Mouse (Mus musculus): Measurements from ENCODE around the gene Arhgef12. TPM values are rescaled to one million over a fixed set of nuclear protein-coding genes. Genes with fewer than 3 reads are reported as not detected.
A peak's percentile ranks its signal among the peaks of the same experiment; 100 is the strongest.

Gene Arhgef12
- total RNA-seq, 1 experiment = 23.2 TPM

DNA sequence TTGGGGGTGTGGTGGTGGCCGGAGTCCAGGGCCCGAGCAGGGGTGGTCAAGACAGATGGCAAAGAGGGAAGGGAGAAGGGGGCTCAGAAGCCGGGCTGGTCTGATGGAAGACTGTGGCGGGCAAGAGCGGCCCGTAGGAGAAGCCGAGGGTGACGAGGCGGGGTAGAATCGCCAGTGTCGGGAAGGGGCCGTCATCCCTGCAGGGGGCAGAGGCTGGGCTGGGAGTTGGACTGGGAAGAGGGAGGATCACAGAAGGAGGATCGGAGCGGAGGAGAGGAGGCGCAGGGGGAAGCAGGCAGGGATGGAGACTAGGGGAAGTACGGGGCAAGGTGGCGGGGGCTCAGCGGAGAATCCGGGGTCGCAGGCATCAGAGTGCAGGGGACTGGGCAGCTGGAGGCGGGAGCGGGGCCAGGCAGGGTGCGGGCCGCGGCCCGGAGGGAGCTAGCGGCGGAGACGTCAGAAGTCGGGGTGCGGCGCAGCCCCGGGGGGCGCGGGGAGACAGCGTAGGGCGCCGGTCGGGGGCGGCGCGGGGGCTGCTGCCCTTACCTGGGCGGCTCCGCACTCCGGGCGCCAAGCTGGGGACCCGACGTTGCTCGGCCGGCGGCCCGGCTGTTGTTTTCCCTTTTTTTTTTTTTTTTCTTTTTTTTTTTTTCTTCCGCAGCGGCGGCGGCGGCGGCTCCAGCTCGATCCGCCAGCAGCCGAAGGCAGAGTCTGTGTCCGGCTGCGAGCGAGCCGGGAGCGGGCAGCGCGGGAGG lies 163.1 kb downstream of the Arhgef12 start, which contains the start of gene Grik4:
Grik4 (minus strand) TSS at position 713 of the 755 bp plus-strand sequence.
- Histone ChIP-seq H3K36me3 (ENCODE audit: control insufficient read depth, insufficient read depth, low read length, poor library complexity, severe bottlenecking) (no peaks in the 10 kb centered on the region), H3K27ac (ENCODE audit: insufficient read depth, low read depth, low read length, poor library complexity, severe bottlenecking) (no peak within 1 kb of the TSS), H3K4me3 (ENCODE audit: insufficient read depth in 1 of 2, low read depth in 1 of 2, low read length in 2 of 2, poor library complexity in 1 of 2, severe bottlenecking in 1 of 2) (peak within 1 kb of the TSS; percentile 78 to 87), H3K9ac (ENCODE audit: insufficient read depth, low read depth, low read length, poor library complexity, severe bottlenecking) (peak within 1 kb of the TSS; percentile 79), H3K4me1 (ENCODE audit: control insufficient read depth in 2 of 2, insufficient read depth in 2 of 2, low read length in 2 of 2, poor library complexity in 1 of 2) (peaks cover 0 to 17% of the 10 kb centered on the region in 2 experiments; a peak in 3 of 4 replicates), H3K9me3 (ENCODE audit: control insufficient read depth, insufficient read depth, low read depth, low read length) (no peaks in the 10 kb centered on the region)
- peak; percentile 26 for DNase-seq (ENCODE audit: low read depth, low spot score)
- TF ChIP-seq HCFC1 (IDR thresholded peaks at IDR 0.05; ENCODE audit: borderline replicate concordance, insufficient read depth, low read length) (peak; percentile 6; the same call in 1 of the 2 replicates), CHD2 (IDR thresholded peaks at IDR 0.05; ENCODE audit: low read depth, low read length) (no peak), ZNF384 (IDR thresholded peaks at IDR 0.05; ENCODE audit: low read depth, low read length) (peak; percentile 92)
- in situ Hi-C loops (cut with MboI; ENCODE audit: low sequenced_read_pairs in 2 of 2, unreplicated experiment in 2 of 2) = loop anchor here (5.0 to 25.0 kb wide), 4 partner anchors 157 to 607 kb away; no protein-coding TSS in a partner anchor

DNA sequence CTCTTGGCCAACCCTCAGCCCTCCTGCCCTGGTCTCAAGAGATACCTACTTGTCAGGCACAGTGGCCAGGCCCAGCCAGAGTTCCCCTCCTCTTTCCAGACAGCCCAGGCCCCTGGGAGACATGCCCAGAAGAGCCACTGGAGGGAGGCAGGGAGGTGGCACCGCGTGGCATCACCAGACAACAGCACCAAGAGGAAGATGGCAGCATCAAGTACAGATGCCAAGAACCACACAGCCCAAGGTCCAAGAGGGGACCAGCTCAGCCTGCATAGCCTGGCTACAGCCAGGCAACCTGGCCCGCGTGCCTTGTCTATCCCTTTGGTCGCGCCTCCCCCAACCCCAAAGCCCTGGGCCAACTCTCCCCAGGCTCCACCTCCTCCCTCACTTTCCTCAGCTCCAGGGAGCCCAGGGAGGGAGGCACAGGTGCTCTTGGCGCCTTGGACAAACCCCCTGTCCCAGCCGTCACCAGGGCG lies 163.9 kb downstream of the Arhgef12 start:
- H3K4me1 ChIP-seq (ENCODE audit: control insufficient read depth in 2 of 2, insufficient read depth in 2 of 2, low read length in 2 of 2, poor library complexity in 1 of 2) = peaks cover 0 to 17% of the 10 kb centered on the region in 2 experiments; a peak in 3 of 4 replicates
- no peaks in the 10 kb centered on the region for H3K9me3 ChIP-seq (ENCODE audit: control insufficient read depth, insufficient read depth, low read depth, low read length)
- peak overlapping the region; percentile 78 to 87 for H3K4me3 ChIP-seq (ENCODE audit: insufficient read depth in 1 of 2, low read depth in 1 of 2, low read length in 2 of 2, poor library complexity in 1 of 2, severe bottlenecking in 1 of 2)
- H3K27ac ChIP-seq (ENCODE audit: insufficient read depth, low read depth, low read length, poor library complexity, severe bottlenecking) = no peak overlapping the region
- no peak overlapping the region for H3K9ac ChIP-seq (ENCODE audit: insufficient read depth, low read depth, low read length, poor library complexity, severe bottlenecking)
- TF ChIP-seq HCFC1 (IDR thresholded peaks at IDR 0.05; ENCODE audit: borderline replicate concordance, insufficient read depth, low read length) (no peak), CHD2 (IDR thresholded peaks at IDR 0.05; ENCODE audit: low read depth, low read length) (no peak), ZC3H11A (IDR thresholded peaks at IDR 0.05; ENCODE audit: borderline replicate concordance, low read depth, low read length) (no peak)
- peak; percentile 20 for DNase-seq (ENCODE audit: low read depth, low spot score)
- in situ Hi-C loops (cut with MboI; ENCODE audit: low sequenced_read_pairs in 2 of 2, unreplicated experiment in 2 of 2) = loop anchor here (5.0 to 25.0 kb wide), 4 partner anchors 156 to 606 kb away; no protein-coding TSS in a partner anchor
- no peaks in the 10 kb centered on the region for H3K36me3 ChIP-seq (ENCODE audit: control insufficient read depth, insufficient read depth, low read length, poor library complexity, severe bottlenecking)

DNA sequence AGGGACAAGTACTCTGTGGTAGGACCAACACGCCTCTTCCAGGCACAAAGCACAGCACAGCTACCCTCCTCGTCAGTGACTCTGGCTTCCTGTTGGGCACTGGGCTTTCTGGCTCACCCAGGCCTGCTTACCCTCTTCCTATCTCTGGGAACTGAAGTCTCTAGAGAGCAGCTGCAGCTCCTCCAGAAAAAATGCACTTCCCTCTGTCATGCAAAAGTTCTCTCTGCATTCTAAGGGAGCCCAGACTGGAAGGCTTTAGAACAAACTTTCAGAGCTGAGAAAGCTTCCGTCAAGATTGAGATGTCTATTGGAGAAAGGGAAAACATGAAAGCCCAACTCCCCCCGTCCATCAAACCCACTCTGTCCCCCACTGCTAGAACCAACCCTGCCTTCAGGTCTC lies 164.9 kb downstream of the Arhgef12 start:
- Histone ChIP-seq H3K9ac (ENCODE audit: insufficient read depth, low read depth, low read length, poor library complexity, severe bottlenecking) (no peak overlapping the region), H3K27ac (ENCODE audit: insufficient read depth, low read depth, low read length, poor library complexity, severe bottlenecking) (no peak overlapping the region), H3K9me3 (ENCODE audit: control insufficient read depth, insufficient read depth, low read depth, low read length) (no peaks in the 10 kb centered on the region), H3K36me3 (ENCODE audit: control insufficient read depth, insufficient read depth, low read length, poor library complexity, severe bottlenecking) (no peaks in the 10 kb centered on the region), H3K4me1 (ENCODE audit: control insufficient read depth in 2 of 2, insufficient read depth in 2 of 2, low read length in 2 of 2, poor library complexity in 1 of 2) (peaks cover 0 to 17% of the 10 kb centered on the region in 2 experiments; a peak in 3 of 4 replicates), H3K4me3 (ENCODE audit: insufficient read depth in 1 of 2, low read depth in 1 of 2, low read length in 2 of 2, poor library complexity in 1 of 2, severe bottlenecking in 1 of 2) (no peak overlapping the region)
- no peak for DNase-seq (ENCODE audit: low read depth, low spot score)
- TF ChIP-seq ZNF384 (IDR thresholded peaks at IDR 0.05; ENCODE audit: low read depth, low read length) = no peak
- no peak for TF ChIP-seq HCFC1 (IDR thresholded peaks at IDR 0.05; ENCODE audit: borderline replicate concordance, insufficient read depth, low read length)
- no peak for TF ChIP-seq CHD2 (IDR thresholded peaks at IDR 0.05; ENCODE audit: low read depth, low read length)
- TF ChIP-seq ZC3H11A (IDR thresholded peaks at IDR 0.05; ENCODE audit: borderline replicate concordance, low read depth, low read length) = no peak
- in situ Hi-C loops (cut with MboI; ENCODE audit: low sequenced_read_pairs in 2 of 2, unreplicated experiment in 2 of 2) = loop anchor here (5.0 to 25.0 kb wide), 4 partner anchors 155 to 605 kb away; no protein-coding TSS in a partner anchor

DNA sequence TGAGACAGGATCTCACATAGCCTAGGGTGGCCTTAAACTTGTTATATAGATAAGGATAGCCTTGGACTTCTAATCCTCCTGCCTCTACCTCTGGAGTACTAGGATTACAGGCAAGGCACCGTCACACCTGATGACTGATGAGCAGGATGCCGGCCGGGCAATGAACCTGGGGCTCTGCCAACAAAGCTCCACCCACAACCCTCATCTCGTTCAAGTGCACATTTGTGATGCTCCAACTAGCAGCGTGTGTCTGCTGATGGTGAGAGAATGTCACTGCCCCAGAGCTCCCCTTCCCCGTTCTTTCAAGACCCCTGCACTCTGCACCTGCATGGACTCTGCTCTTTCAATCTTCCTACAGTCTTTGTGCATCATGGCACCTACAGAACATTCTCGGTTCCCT lies 174.9 kb downstream of the Arhgef12 start:
- no peak overlapping the region for H3K27ac ChIP-seq (ENCODE audit: insufficient read depth, low read depth, low read length, poor library complexity, severe bottlenecking)
- H3K4me3 ChIP-seq (ENCODE audit: insufficient read depth in 1 of 2, low read depth in 1 of 2, low read length in 2 of 2, poor library complexity in 1 of 2, severe bottlenecking in 1 of 2) = no peak overlapping the region
- H3K9me3 ChIP-seq (ENCODE audit: control insufficient read depth, insufficient read depth, low read depth, low read length) = no peaks in the 10 kb centered on the region
- no peak for DNase-seq (ENCODE audit: low read depth, low spot score)
- H3K9ac ChIP-seq (ENCODE audit: insufficient read depth, low read depth, low read length, poor library complexity, severe bottlenecking) = no peak overlapping the region
- in situ Hi-C loops (cut with MboI; ENCODE audit: low sequenced_read_pairs in 2 of 2, unreplicated experiment in 2 of 2) = loop anchor here in 1 of 2 experiments (25.0 kb wide), 2 partner anchors 370 to 595 kb away; no protein-coding TSS in a partner anchor
- no peak for TF ChIP-seq HCFC1 (IDR thresholded peaks at IDR 0.05; ENCODE audit: borderline replicate concordance, insufficient read depth, low read length)
- no peak for TF ChIP-seq ZNF384 (IDR thresholded peaks at IDR 0.05; ENCODE audit: low read depth, low read length)
- no peak for TF ChIP-seq CHD2 (IDR thresholded peaks at IDR 0.05; ENCODE audit: low read depth, low read length)
- no peak for TF ChIP-seq ZC3H11A (IDR thresholded peaks at IDR 0.05; ENCODE audit: borderline replicate concordance, low read depth, low read length)
- no peak for TF ChIP-seq MAFK (IDR thresholded peaks at IDR 0.05; ENCODE audit: insufficient read depth, low read depth, low read length)
- no peaks in the 10 kb centered on the region for H3K36me3 ChIP-seq (ENCODE audit: control insufficient read depth, insufficient read depth, low read length, poor library complexity, severe bottlenecking)
- H3K4me1 ChIP-seq (ENCODE audit: control insufficient read depth in 2 of 2, insufficient read depth in 2 of 2, low read length in 2 of 2, poor library complexity in 1 of 2) = 0 out of 4 replicates have a peak, but pooled peaks cover 0 to 2% of the 10 kb centered on the region in 2 experiments

All from ES-E14 (cell line).